Mouse (Mus musculus): ENCODE data around the gene Fgfr2. TPM values are rescaled to one million over a fixed set of nuclear protein-coding genes. Genes with fewer than 3 reads are reported as not detected.
"Not testable (repeated sequence)": the region's sequence is repeated elsewhere in the genome, so short reads cannot be mapped to it uniquely, and the experiment has no call there.

Gene Fgfr2
- polyA plus RNA-seq, 1 experiment from 2014 or later, result 106 TPM

GRCm38 (mm10) chr7:132666516-132666915 is 456.6 kb downstream of the Fgfr2 start:
- Histone ChIP-seq H3K27ac (replicated peaks; ENCODE audit: low read depth, low read length) (no peak overlapping the region), H3K36me3 (ENCODE audit: control insufficient read depth, insufficient read depth, low read length) (no peaks in the 10 kb centered on the region), H3K4me2 (ENCODE audit: low read depth, low read length) (no peak overlapping the region), H3K27me3 (replicated peaks; ENCODE audit: control insufficient read depth, insufficient read depth, low read length) (no peaks in the 10 kb centered on the region), H3K9me3 (ENCODE audit: control insufficient read depth, low read length) (no peaks in the 10 kb centered on the region), H3K4me1 (ENCODE audit: control insufficient read depth, insufficient read depth, low read length) (no peaks in the 10 kb centered on the region), H3K4me3 (ENCODE audit: low read depth, low read length) (no peak overlapping the region), H3K9ac (ENCODE audit: low read depth, low read length) (no peak overlapping the region)
- no peak for DNase-seq (ENCODE audit: low spot score)
- WGBS, result 76% methylated on average over 4 of the region's 4 CpGs
- no peak for ATAC-seq (ENCODE audit: low read depth)

- ATAC-seq (ENCODE audit: low read depth) (no peak), DNase-seq (ENCODE audit: low spot score) (no peak)
- Histone ChIP-seq H3K27me3 (replicated peaks; ENCODE audit: control insufficient read depth, insufficient read depth, low read length) (no peaks in the 10 kb centered on the region), H3K36me3 (ENCODE audit: control insufficient read depth, insufficient read depth, low read length) (no peaks in the 10 kb centered on the region), H3K9me3 (ENCODE audit: control insufficient read depth, low read length) (no peaks in the 10 kb centered on the region), H3K4me3 (ENCODE audit: low read depth, low read length) (no peak overlapping the region), H3K4me2 (ENCODE audit: low read depth, low read length) (no peak overlapping the region), H3K4me1 (ENCODE audit: control insufficient read depth, insufficient read depth, low read length) (peaks cover 2% of the 10 kb centered on the region; the same call in 1 of the 2 replicates), H3K9ac (ENCODE audit: low read depth, low read length) (no peak overlapping the region), H3K27ac (replicated peaks; ENCODE audit: low read depth, low read length) (no peak overlapping the region)
- WGBS, result 38% methylated on average over 7 of the region's 8 CpGs
Measured at GRCm38 (mm10) chr7:132665664-132666382, 457.3 kb downstream of the Fgfr2 start.

DNA sequence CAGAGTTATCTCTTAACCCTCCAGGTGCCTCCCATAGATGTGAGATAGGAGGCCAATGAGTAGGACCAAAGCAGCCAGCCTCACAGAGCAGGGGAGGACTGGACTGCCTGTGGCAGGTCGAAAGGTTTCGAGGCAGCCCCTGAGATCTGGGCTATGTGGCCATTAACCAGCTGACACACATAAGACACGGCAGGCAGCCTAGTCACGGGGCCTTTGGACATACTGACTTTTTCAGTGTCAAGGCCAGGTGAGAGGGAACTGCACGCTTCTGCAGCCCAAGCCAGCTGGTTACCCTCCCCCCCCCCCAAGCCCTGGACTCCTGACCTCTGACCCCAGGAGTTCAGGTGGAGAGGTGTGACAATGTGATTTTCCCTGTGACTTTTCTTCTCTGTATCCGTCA is 458.3 kb downstream of the Fgfr2 start:
- H3K27ac ChIP-seq (replicated peaks; ENCODE audit: low read depth, low read length), result no peak overlapping the region
- no peak overlapping the region for H3K9ac ChIP-seq (ENCODE audit: low read depth, low read length)
- whole genome bisulfite sequencing, result 67% methylated on average over 5 of the region's 6 CpGs
- ATAC-seq (ENCODE audit: low read depth) (no peak), DNase-seq (ENCODE audit: low spot score) (no peak)
- H3K4me3 ChIP-seq (ENCODE audit: low read depth, low read length), result no peak overlapping the region
- peaks cover 10% of the 10 kb centered on the region for H3K4me1 ChIP-seq (ENCODE audit: control insufficient read depth, insufficient read depth, low read length)
- H3K36me3 ChIP-seq (ENCODE audit: control insufficient read depth, insufficient read depth, low read length), result no peaks in the 10 kb centered on the region
- H3K4me2 ChIP-seq (ENCODE audit: low read depth, low read length), result no peak overlapping the region
- H3K9me3 ChIP-seq (ENCODE audit: control insufficient read depth, low read length), result no peaks in the 10 kb centered on the region
- H3K27me3 ChIP-seq (replicated peaks; ENCODE audit: control insufficient read depth, insufficient read depth, low read length), result no peaks in the 10 kb centered on the region

GRCm38 (mm10) chr7:132662831-132663230 is 460.3 kb downstream of the Fgfr2 start:
- not testable (repeated sequence) for H3K27ac ChIP-seq (replicated peaks; ENCODE audit: low read depth, low read length); H3K4me2 ChIP-seq (ENCODE audit: low read depth, low read length); ATAC-seq (ENCODE audit: low read depth); H3K36me3 ChIP-seq (ENCODE audit: control insufficient read depth, insufficient read depth, low read length); H3K9ac ChIP-seq (ENCODE audit: low read depth, low read length); H3K9me3 ChIP-seq (ENCODE audit: control insufficient read depth, low read length); H3K27me3 ChIP-seq (replicated peaks; ENCODE audit: control insufficient read depth, insufficient read depth, low read length); DNase-seq (ENCODE audit: low spot score); H3K4me3 ChIP-seq (ENCODE audit: low read depth, low read length)
- 56% methylated on average over 6 of the region's 6 CpGs for whole genome bisulfite sequencing
- peaks cover 29% of the 10 kb centered on the region for H3K4me1 ChIP-seq (ENCODE audit: control insufficient read depth, insufficient read depth, low read length)

DNA sequence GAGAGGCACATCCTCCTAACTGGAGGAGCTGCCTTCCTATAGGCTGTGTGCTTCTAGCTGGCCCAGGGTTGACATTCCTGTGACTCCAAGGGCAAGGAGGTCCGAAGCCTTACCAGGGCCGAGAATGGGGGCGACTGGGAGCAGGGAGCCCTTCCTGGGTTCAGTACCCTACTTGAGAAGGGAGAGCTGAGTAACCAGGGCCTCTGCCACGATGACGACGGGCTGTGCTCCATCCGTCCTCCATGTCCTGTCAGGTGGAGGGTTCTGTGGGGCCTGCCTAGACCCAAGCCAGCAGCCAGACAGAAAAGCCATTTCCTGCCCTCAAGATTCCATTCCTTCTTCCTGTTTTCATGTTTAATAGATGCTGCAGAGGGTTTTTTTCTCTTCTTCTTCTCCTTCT is 463.5 kb downstream of the Fgfr2 start:
- Histone ChIP-seq H3K4me2 (ENCODE audit: low read depth, low read length) (no peak overlapping the region), H3K4me1 (ENCODE audit: control insufficient read depth, insufficient read depth, low read length) (peaks cover 39% of the 10 kb centered on the region), H3K27ac (replicated peaks; ENCODE audit: low read depth, low read length) (no peak overlapping the region), H3K36me3 (ENCODE audit: control insufficient read depth, insufficient read depth, low read length) (no peaks in the 10 kb centered on the region), H3K9ac (ENCODE audit: low read depth, low read length) (no peak overlapping the region), H3K27me3 (replicated peaks; ENCODE audit: control insufficient read depth, insufficient read depth, low read length) (no peaks in the 10 kb centered on the region), H3K4me3 (ENCODE audit: low read depth, low read length) (no peak overlapping the region), H3K9me3 (ENCODE audit: control insufficient read depth, low read length) (no peaks in the 10 kb centered on the region)
- no peak for ATAC-seq (ENCODE audit: low read depth)
- WGBS, result 51% methylated on average over 3 of the region's 7 CpGs
- no peak for DNase-seq (ENCODE audit: low spot score)

GRCm38 (mm10) chr7:132658688-132659087 is 464.5 kb downstream of the Fgfr2 start:
- no peak overlapping the region for H3K4me3 ChIP-seq (ENCODE audit: low read depth, low read length)
- no peaks in the 10 kb centered on the region for H3K9me3 ChIP-seq (ENCODE audit: control insufficient read depth, low read length)
- peaks cover 39% of the 10 kb centered on the region for H3K4me1 ChIP-seq (ENCODE audit: control insufficient read depth, insufficient read depth, low read length)
- no peak for ATAC-seq (ENCODE audit: low read depth)
- H3K9ac ChIP-seq (ENCODE audit: low read depth, low read length), result no peak overlapping the region
- no peaks in the 10 kb centered on the region for H3K27me3 ChIP-seq (replicated peaks; ENCODE audit: control insufficient read depth, insufficient read depth, low read length)
- no peak for DNase-seq (ENCODE audit: low spot score)
- peak overlapping the region; percentile 59; the same call in 1 of the 2 replicates for H3K27ac ChIP-seq (replicated peaks; ENCODE audit: low read depth, low read length)
- no peak overlapping the region for H3K4me2 ChIP-seq (ENCODE audit: low read depth, low read length)
- H3K36me3 ChIP-seq (ENCODE audit: control insufficient read depth, insufficient read depth, low read length), result no peaks in the 10 kb centered on the region
- 82% methylated on average over 5 of the region's 5 CpGs for WGBS

DNA sequence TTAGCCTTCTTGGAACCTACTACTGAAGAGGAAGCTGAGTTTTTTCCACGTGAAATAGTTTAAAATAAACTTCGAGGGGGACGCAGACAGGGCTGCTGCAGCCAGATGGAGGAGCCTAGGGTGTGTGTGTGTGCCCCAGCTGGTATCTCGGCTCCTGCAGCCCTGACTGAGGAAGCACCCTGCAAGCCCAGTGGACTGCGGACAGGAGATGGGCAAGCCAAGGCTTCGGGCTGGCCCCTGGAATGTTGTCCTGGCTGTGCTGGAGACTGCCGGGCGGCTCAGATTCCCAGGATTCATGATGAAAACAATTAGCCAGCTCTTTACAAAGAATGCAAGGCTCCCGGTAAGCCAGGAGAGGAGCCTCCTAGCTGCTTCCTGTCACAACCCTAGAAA is 465.1 kb downstream of the Fgfr2 start:
- ATAC-seq (ENCODE audit: low read depth), result peak; percentile 17; the same call in 1 of the 2 replicates
- peak overlapping the region; percentile 59 for H3K27ac ChIP-seq (replicated peaks; ENCODE audit: low read depth, low read length)
- no peaks in the 10 kb centered on the region for H3K36me3 ChIP-seq (ENCODE audit: control insufficient read depth, insufficient read depth, low read length)
- peaks cover 39% of the 10 kb centered on the region for H3K4me1 ChIP-seq (ENCODE audit: control insufficient read depth, insufficient read depth, low read length)
- peak; percentile 66 for DNase-seq (ENCODE audit: low spot score)
- 5% methylated on average over 7 of the region's 9 CpGs for WGBS
- H3K27me3 ChIP-seq (replicated peaks; ENCODE audit: control insufficient read depth, insufficient read depth, low read length), result no peaks in the 10 kb centered on the region
- no peak overlapping the region for H3K4me3 ChIP-seq (ENCODE audit: low read depth, low read length)
- no peaks in the 10 kb centered on the region for H3K9me3 ChIP-seq (ENCODE audit: control insufficient read depth, low read length)
- H3K9ac ChIP-seq (ENCODE audit: low read depth, low read length), result peak overlapping the region; percentile 10; the same call in 1 of the 2 replicates
- peak overlapping the region; percentile 18; the same call in 1 of the 2 replicates for H3K4me2 ChIP-seq (ENCODE audit: low read depth, low read length)

GRCm38 (mm10) chr7:132657371-132658057 is 465.6 kb downstream of the Fgfr2 start:
- H3K27ac ChIP-seq (replicated peaks; ENCODE audit: low read depth, low read length), result peak overlapping the region; percentile 59
- peak overlapping the region; percentile 18; the same call in 1 of the 2 replicates for H3K4me2 ChIP-seq (ENCODE audit: low read depth, low read length)
- peaks cover 39% of the 10 kb centered on the region for H3K4me1 ChIP-seq (ENCODE audit: control insufficient read depth, insufficient read depth, low read length)
- peak; percentile 20 for DNase-seq (ENCODE audit: low spot score)
- no peaks in the 10 kb centered on the region for H3K9me3 ChIP-seq (ENCODE audit: control insufficient read depth, low read length)
- no peak overlapping the region for H3K9ac ChIP-seq (ENCODE audit: low read depth, low read length)
- H3K4me3 ChIP-seq (ENCODE audit: low read depth, low read length), result no peak overlapping the region
- H3K36me3 ChIP-seq (ENCODE audit: control insufficient read depth, insufficient read depth, low read length), result no peaks in the 10 kb centered on the region
- ATAC-seq (ENCODE audit: low read depth), result no peak
- WGBS, result 29% methylated on average over 14 of the region's 14 CpGs
- no peaks in the 10 kb centered on the region for H3K27me3 ChIP-seq (replicated peaks; ENCODE audit: control insufficient read depth, insufficient read depth, low read length)
